Mouse (Mus musculus) CH12.LX (cell line): ENCODE measurements at regions not wholly inside any gene's neighbourhood (a gene's known extent, or its start where the extent isn't known, plus 50 kb on each side); places are given as distances from the start of the nearest gene placed in this dataset.

ENCODE experiments used
- DNase-seq: peaks from one replicate; pipeline ENCODE4 v3.0.0-alpha.2; 2013; ENCODE audit errors: extremely low read depth
- H3K27ac ChIP-seq: 2 replicates; pipeline ENCODE4 v1.5.1; 2012; ENCODE audit warnings: low read depth, mild to moderate bottlenecking, control low read depth, moderate library complexity; ENCODE audit not compliant: insufficient read depth
- H3K27me3 ChIP-seq: replicated peaks from 2 replicates; pipeline ENCODE3; 2012; ENCODE audit warnings: inconsistent platforms
- H3K36me3 ChIP-seq, 2 experiments: replicated peaks in 1 of 2; 2 replicates each; pipeline versions ENCODE3 to v1.6.1; 2012; ENCODE audit warnings: inconsistent platforms in 1 of 2, low read length in 1 of 2, mild to moderate bottlenecking in 1 of 2, mixed read lengths in 1 of 2, moderate library complexity in 1 of 2; ENCODE audit not compliant: control insufficient read depth in 1 of 2, insufficient read depth in 1 of 2
- H3K4me1 ChIP-seq, 2 experiments: 2 replicates each; pipeline ENCODE4 v1.6.1; 2012; ENCODE audit warnings: inconsistent platforms in 1 of 2, moderate library complexity in 1 of 2; ENCODE audit not compliant: insufficient read depth in 2 of 2, control insufficient read depth in 1 of 2
- H3K4me2 ChIP-seq: 2 replicates; pipeline ENCODE4 v1.6.1; 2012; ENCODE audit warnings: low read depth, mild to moderate bottlenecking, control low read depth; ENCODE audit not compliant: poor library complexity, insufficient read depth, severe bottlenecking
- H3K4me3 ChIP-seq, 3 experiments: fragments of 150-350 bp in 1 of 3; sonication (generic) in 1 of 3; replicated peaks in 1 of 3; 2 replicates each; pipeline versions ENCODE3 to v1.5.1; 2011 to 2012; ENCODE audit warnings: low read depth in 2 of 3, low read length in 2 of 3, mild to moderate bottlenecking in 2 of 3, moderate library complexity in 2 of 3, control low read depth in 1 of 3, improper control_type of control experiment in 1 of 3, inconsistent platforms in 1 of 3, mixed read lengths in 1 of 3; ENCODE audit not compliant: poor library complexity in 1 of 3
- H3K79me2 ChIP-seq: replicated peaks from 2 replicates; pipeline ENCODE4 v1.6.1; 2012; ENCODE audit warnings: mild to moderate bottlenecking, moderate library complexity; ENCODE audit not compliant: control insufficient read depth, poor library complexity, insufficient read depth, severe bottlenecking; ENCODE audit errors: extremely low read depth
- H3K9ac ChIP-seq: 2 replicates; pipeline ENCODE4 v1.6.1; 2012; ENCODE audit warnings: low read depth, mild to moderate bottlenecking, control low read depth, moderate library complexity; ENCODE audit not compliant: insufficient read depth
- H3K9me3 ChIP-seq: replicated peaks from 2 replicates; pipeline ENCODE3; 2012; ENCODE audit warnings: low read length, inconsistent platforms, mixed read lengths
- BHLHE40 ChIP-seq: IDR thresholded peaks from 2 replicates; pipeline ENCODE4 v1.6.1; 2011; ENCODE audit warnings: mild to moderate bottlenecking, low read depth, low read length, improper control_type of control experiment
- E2F4 ChIP-seq: IDR thresholded peaks from 2 replicates; pipeline ENCODE4 v1.6.1; 2011; ENCODE audit warnings: low read depth, low read length, improper control_type of control experiment; ENCODE audit not compliant: insufficient replicate concordance
- EP300 ChIP-seq: IDR thresholded peaks from 2 replicates; pipeline ENCODE4 v1.6.1; 2011; ENCODE audit warnings: low read length, improper control_type of control experiment
- ETS1 ChIP-seq: conservative IDR thresholded peaks from 2 replicates; pipeline ENCODE4 v1.6.1; 2012; ENCODE audit warnings: low read depth, mild to moderate bottlenecking, inconsistent platforms, low read length, improper control_type of control experiment, moderate library complexity
- GABPA ChIP-seq: IDR thresholded peaks from 2 replicates; pipeline ENCODE4 v1.6.1; 2012; ENCODE audit warnings: low read depth, low read length, improper control_type of control experiment, inconsistent platforms; ENCODE audit not compliant: insufficient replicate concordance
- HCFC1 ChIP-seq: IDR thresholded peaks from 2 replicates; pipeline ENCODE4 v1.6.1; 2012; ENCODE audit warnings: low read depth, mild to moderate bottlenecking, inconsistent platforms, low read length, improper control_type of control experiment
- IRF4 ChIP-seq: IDR thresholded peaks from 2 replicates; pipeline ENCODE4 v1.6.1; 2014; ENCODE audit warnings: low read depth, mild to moderate bottlenecking, inconsistent platforms, low read length, improper control_type of control experiment
- JUN ChIP-seq: IDR thresholded peaks from 2 replicates; pipeline ENCODE4 v1.6.1; 2011; ENCODE audit warnings: low read depth, mild to moderate bottlenecking, low read length, improper control_type of control experiment, moderate library complexity; ENCODE audit not compliant: insufficient read depth
- MAFK ChIP-seq: IDR thresholded peaks from 2 replicates; pipeline ENCODE4 v1.6.1; 2011; ENCODE audit warnings: low read length, improper control_type of control experiment; ENCODE audit not compliant: insufficient replicate concordance
- MAX ChIP-seq: IDR thresholded peaks from 2 replicates; pipeline ENCODE4 v1.6.1; 2011; ENCODE audit warnings: low read length, improper control_type of control experiment
- MXI1 ChIP-seq: IDR thresholded peaks from 2 replicates; pipeline ENCODE4 v1.6.1; 2011; ENCODE audit warnings: mild to moderate bottlenecking, low read depth, low read length, improper control_type of control experiment
- PAX5 ChIP-seq: IDR thresholded peaks from 2 replicates; pipeline ENCODE4 v1.6.1; 2012; ENCODE audit warnings: low read length, inconsistent platforms, mixed read lengths
- POLR2AphosphoS2 ChIP-seq: IDR thresholded peaks from 2 replicates; pipeline ENCODE4 v1.6.1; 2011; ENCODE audit warnings: low read depth, low read length, improper control_type of control experiment
- RAD21 ChIP-seq: IDR thresholded peaks from 2 replicates; pipeline ENCODE4 v1.6.1; 2011; ENCODE audit warnings: low read depth, mild to moderate bottlenecking, low read length, improper control_type of control experiment, moderate library complexity
- RCOR1 ChIP-seq: conservative IDR thresholded peaks from 2 replicates; pipeline ENCODE4 v1.6.1; 2012; ENCODE audit warnings: low read depth, mild to moderate bottlenecking, inconsistent platforms, low read length, improper control_type of control experiment
- UBTF ChIP-seq: IDR thresholded peaks from 2 replicates; pipeline ENCODE4 v1.6.1; 2012; ENCODE audit warnings: low read depth, mild to moderate bottlenecking, inconsistent platforms, low read length, improper control_type of control experiment, moderate library complexity
- ZC3H11A ChIP-seq: IDR thresholded peaks from 2 replicates; pipeline ENCODE4 v1.6.1; 2012; ENCODE audit warnings: low read depth, mild to moderate bottlenecking, inconsistent platforms, low read length, improper control_type of control experiment
- ZKSCAN1 ChIP-seq: IDR thresholded peaks from 2 replicates; pipeline ENCODE4 v1.6.1; 2012; ENCODE audit warnings: low read depth, inconsistent platforms, low read length, improper control_type of control experiment, borderline replicate concordance
- ZMIZ1 ChIP-seq: IDR thresholded peaks from 2 replicates; pipeline ENCODE4 v1.6.1; 2012; ENCODE audit warnings: low read depth, mild to moderate bottlenecking, inconsistent platforms, low read length, improper control_type of control experiment
- dilution Hi-C: fragments of 300-500 bp; cut with MboI; formaldehyde crosslinking; loops from 2 replicates; pipeline ENCODE4 v1.14.3; 2020; ENCODE audit warnings: low sequenced_read_pairs; ENCODE audit not compliant: extremely low pct_unique_long_range_greater_than_20kb, extremely low pct_ligation_motif_present
- in situ Hi-C: fragments of 300-500 bp; cut with MboI; formaldehyde crosslinking; loops from 3 replicates; pipeline ENCODE4 v1.14.3; 2019; ENCODE audit warnings: low sequenced_read_pairs, low pct_ligation_motif_present, low pct_unique_long_range_greater_than_20kb, mixed read lengths

GRCm38 (mm10) chr11:7927676-7928075, 714.0 kb upstream of the Igfbp3 start:
- TF ChIP-seq EP300: no peak
- TF ChIP-seq RAD21: no peak
- TF ChIP-seq E2F4: no peak
- TF ChIP-seq ZC3H11A: no peak
- no peak for TF ChIP-seq MAFK
- TF ChIP-seq RCOR1: no peak
- TF ChIP-seq HCFC1: no peak
- no peak for TF ChIP-seq MXI1
- Histone ChIP-seq H3K9me3 (peaks cover 24% of the 10 kb centered on the region), H3K36me3 (no peaks in the 10 kb centered on the region), H3K4me1 (no peaks in the 10 kb centered on the region), H3K4me2 (no peak overlapping the region), H3K27me3 (no peaks in the 10 kb centered on the region), H3K27ac (no peak overlapping the region), H3K79me2 (no peaks in the 10 kb centered on the region), H3K4me3 (no peak overlapping the region), H3K9ac (no peak overlapping the region)
- dilution Hi-C loops (no loop called here), in situ Hi-C loops (no loop called here)
- no peak for DNase-seq

- TF ChIP-seq BHLHE40 (no peak), ZKSCAN1 (no peak), E2F4 (no peak), HCFC1 (no peak), RCOR1 (no peak), JUN (no peak), ZMIZ1 (no peak), PAX5 (no peak), MAX (no peak), MAFK (no peak), ETS1 (no peak), GABPA (no peak), UBTF (no peak), IRF4 (no peak), POLR2AphosphoS2 (no peak)
- H3K9me3 ChIP-seq: peaks cover 57% of the 10 kb centered on the region
- in situ Hi-C loops (no loop called here), dilution Hi-C loops (no loop called here)
- H3K4me3 ChIP-seq: no peak overlapping the region
- no peak for DNase-seq
- no peak overlapping the region for H3K27ac ChIP-seq
- H3K79me2 ChIP-seq: no peaks in the 10 kb centered on the region
- no peak overlapping the region for H3K9ac ChIP-seq
- H3K36me3 ChIP-seq: no peaks in the 10 kb centered on the region
- H3K4me2 ChIP-seq: no peak overlapping the region
- no peaks in the 10 kb centered on the region for H3K27me3 ChIP-seq
- no peaks in the 10 kb centered on the region for H3K4me1 ChIP-seq
These were observed 698.3 kb upstream of the Igfbp3 start for GRCm38 (mm10) chr11:7912036-7912435.
